Mouse (Mus musculus): ENCODE measurements around the gene Ltb. TPM values are rescaled to one million over a fixed set of nuclear protein-coding genes. Genes with fewer than 3 reads are reported as not detected.

Gene Ltb
- polyA plus RNA-seq, 1 experiment from 2014 or later: not detected

DNA sequence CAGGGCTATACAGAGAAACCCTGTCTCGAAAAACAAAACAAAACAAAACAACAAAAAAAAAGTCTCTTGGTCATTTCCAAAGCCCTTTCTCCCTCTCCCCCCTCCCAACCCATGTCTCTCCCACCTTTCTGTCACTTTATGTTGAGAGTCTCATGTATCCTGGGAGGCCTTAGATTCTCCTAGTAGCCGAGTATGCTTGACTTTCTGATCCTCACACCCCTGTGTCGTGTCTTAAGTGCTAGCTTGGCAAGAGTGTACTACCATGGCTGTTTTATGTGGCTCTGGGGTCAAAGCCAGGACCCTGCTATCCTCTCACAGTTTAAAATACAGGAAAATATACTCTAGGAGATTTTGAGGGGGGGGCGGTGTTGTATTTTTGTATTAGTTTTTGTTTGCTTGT, 6.9 kb upstream of the Ltb start:
- no peak overlapping the region for H3K4me3 ChIP-seq
- 78% methylated on average over 4 of the region's 4 CpGs for WGBS
- H3K9ac ChIP-seq: no peak overlapping the region
- H3K27me3 ChIP-seq: no peaks in the 10 kb centered on the region
- no peak for ATAC-seq
- no peak overlapping the region for H3K4me2 ChIP-seq
- H3K9me3 ChIP-seq (replicated peaks): no peaks in the 10 kb centered on the region
- H3K36me3 ChIP-seq (ENCODE audit: poor library complexity, severe bottlenecking): no peaks in the 10 kb centered on the region
- H3K27ac ChIP-seq: no peak overlapping the region
- peaks cover 11% of the 10 kb centered on the region for H3K4me1 ChIP-seq

DNA sequence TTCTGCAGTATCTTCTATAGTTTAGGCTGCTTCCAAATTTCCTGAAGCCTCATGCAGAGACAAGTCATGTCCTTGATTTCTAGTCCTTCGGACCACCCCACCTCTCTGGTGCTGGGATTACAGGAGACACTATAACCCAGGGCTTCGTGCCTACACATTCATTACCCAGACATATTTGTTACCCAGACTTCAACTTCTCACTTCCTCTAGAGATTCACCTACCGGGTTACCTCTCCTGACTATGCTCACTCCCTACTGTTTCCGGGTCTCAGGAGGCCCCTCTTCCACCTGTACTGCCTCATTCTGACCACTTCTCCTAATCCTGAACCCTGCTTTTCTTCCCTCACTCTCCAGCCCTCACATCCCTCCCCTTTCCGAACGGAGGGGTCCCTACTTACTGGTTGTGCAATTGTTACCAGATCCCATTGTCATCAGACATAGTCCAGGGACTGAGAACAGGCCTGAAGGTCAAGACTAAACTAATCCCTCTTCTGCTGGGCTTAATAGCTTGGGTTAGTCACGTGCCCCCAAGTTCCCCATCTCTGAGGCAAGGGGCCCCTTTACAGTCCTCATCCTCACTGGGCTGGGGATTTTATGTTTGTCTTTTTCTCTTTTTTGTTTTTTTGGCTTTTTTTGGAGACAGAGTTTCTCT, 6.2 kb upstream of the Ltb start, which contains the start of gene Lst1:
TSS of gene Lst1 (minus strand) at position 481 of the 652 bp plus-strand sequence.
- 65% methylated on average over 7 of the region's 7 CpGs for WGBS
- no peak within 1 kb of the TSS for H3K27ac ChIP-seq

DNA sequence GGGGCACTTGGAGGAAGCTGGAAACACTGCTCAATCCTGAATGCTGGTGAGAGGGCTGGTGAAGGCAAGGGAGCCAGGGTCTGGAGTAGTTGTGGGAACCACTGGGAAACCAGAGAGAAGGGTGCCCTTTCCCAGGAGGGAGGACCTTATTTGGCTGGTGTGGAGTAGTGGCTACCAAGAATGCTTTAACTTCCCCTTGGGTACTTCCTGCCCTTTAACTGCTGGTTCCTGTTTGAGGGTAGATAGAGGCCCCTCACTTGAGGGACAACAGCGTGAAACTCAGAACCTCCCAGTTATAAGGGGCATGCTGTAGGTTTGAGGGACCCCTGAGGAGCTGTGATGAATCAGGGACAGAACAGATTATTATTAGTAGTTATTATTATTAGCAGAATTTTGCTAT, 5.1 kb upstream of the Ltb start:
- H3K36me3 ChIP-seq (ENCODE audit: poor library complexity, severe bottlenecking): no peaks in the 10 kb centered on the region

More for the DNA sequence above, 6.2 kb upstream of the Ltb start, which contains the start of gene Lst1:
- Histone ChIP-seq H3K4me3 (no peak within 1 kb of the TSS), H3K4me2 (no peak within 1 kb of the TSS), H3K27me3 (no peaks in the 10 kb centered on the region), H3K9ac (no peak within 1 kb of the TSS), H3K4me1 (peaks cover 11% of the 10 kb centered on the region), H3K9me3 (replicated peaks) (no peaks in the 10 kb centered on the region), H3K36me3 (ENCODE audit: poor library complexity, severe bottlenecking) (no peaks in the 10 kb centered on the region)
- ATAC-seq: no peak

DNA sequence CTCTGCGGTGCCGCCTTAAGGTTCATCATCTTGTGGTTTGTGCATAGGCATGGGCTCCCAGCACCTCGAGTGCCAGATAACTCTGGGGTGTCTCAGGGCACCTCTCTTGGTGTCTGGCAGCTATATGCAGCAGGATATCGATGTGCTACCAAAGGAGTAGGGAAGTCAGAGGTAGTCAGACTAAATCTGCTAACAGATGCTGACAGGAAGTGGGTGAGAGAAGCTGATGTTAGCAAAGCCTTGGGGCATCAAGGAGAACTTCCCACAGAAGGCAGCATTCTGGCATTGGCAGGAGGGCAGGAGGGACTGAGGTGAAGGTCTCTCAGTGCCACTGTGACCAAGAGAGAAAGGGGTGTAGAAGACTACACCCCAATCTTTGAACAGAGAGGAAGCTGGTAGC, 4.1 kb upstream of the Ltb start:
- Histone ChIP-seq H3K36me3 (ENCODE audit: poor library complexity, severe bottlenecking) (no peaks in the 10 kb centered on the region), H3K27ac (no peak overlapping the region), H3K9ac (no peak overlapping the region), H3K4me1 (peaks cover 11% of the 10 kb centered on the region), H3K27me3 (peaks cover 17% of the 10 kb centered on the region), H3K4me2 (no peak overlapping the region), H3K9me3 (replicated peaks) (no peaks in the 10 kb centered on the region), H3K4me3 (no peak overlapping the region)
- ATAC-seq: no peak
- WGBS: 81% methylated on average over 4 of the region's 4 CpGs

More for the DNA sequence above, 5.1 kb upstream of the Ltb start:
- Histone ChIP-seq H3K4me2 (no peak overlapping the region), H3K4me1 (peaks cover 11% of the 10 kb centered on the region), H3K4me3 (no peak overlapping the region), H3K27me3 (peaks cover 8% of the 10 kb centered on the region), H3K9me3 (replicated peaks) (no peaks in the 10 kb centered on the region), H3K27ac (peak overlapping the region; percentile 6; the same call in 1 of the 2 replicates), H3K9ac (no peak overlapping the region)
- ATAC-seq: no peak
- 76% methylated on average over 1 of the region's 1 CpGs for WGBS

DNA sequence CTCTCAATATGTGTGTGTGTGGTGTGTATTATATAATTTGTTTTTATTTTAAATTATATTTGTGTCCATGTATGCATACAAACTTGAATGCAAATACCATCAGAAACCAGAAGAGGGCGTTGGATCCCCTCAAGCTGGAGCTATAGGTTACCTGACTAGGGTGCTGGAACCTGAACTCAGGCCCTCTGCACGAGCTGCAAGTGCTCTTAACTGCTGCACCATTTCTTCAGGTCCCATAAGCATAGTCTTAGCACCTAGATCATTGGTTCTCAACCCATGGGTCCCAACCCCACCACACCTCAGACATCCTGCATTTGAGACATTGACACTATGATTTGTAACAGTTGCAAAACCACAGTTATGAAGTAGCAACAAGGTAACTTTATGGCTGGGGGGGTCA, 2.5 kb upstream of the Ltb start:
- Histone ChIP-seq H3K9ac (no peak overlapping the region), H3K27ac (no peak overlapping the region), H3K36me3 (ENCODE audit: poor library complexity, severe bottlenecking) (no peaks in the 10 kb centered on the region), H3K9me3 (replicated peaks) (no peaks in the 10 kb centered on the region), H3K27me3 (peaks cover 32% of the 10 kb centered on the region), H3K4me2 (no peak overlapping the region), H3K4me3 (no peak overlapping the region), H3K4me1 (peaks cover 10% of the 10 kb centered on the region)
- WGBS: 63% methylated on average over 2 of the region's 2 CpGs
- ATAC-seq: no peak

DNA sequence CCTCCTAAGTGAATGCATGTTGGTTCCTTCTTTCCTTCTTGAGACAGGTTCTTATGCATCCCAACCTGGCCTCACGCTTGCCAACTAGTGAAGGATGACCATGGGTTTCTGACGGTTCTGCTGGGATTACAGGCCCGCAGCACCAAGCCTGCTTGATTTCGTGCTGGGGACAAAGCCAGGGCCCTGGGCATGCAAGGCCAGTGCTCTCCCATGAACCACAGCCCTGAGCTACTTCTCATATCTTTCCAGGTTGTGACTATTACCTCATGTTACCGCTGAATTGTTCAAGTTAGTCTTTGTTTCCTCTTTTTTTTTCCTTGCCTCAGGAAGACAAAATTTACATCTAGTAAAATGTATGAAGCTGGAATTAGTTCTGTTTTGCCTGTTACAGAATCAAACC, 1.3 kb upstream of the Ltb start:
- H3K9me3 ChIP-seq (replicated peaks): no peaks in the 10 kb centered on the region
- H3K36me3 ChIP-seq (ENCODE audit: poor library complexity, severe bottlenecking): no peaks in the 10 kb centered on the region
- no peak overlapping the region for H3K27ac ChIP-seq
- H3K27me3 ChIP-seq: peaks cover 40% of the 10 kb centered on the region
- WGBS: 82% methylated on average over 5 of the region's 5 CpGs
- H3K4me2 ChIP-seq: no peak overlapping the region
- ATAC-seq: no peak
- H3K9ac ChIP-seq: no peak overlapping the region
- H3K4me3 ChIP-seq: no peak overlapping the region
- peaks cover 10% of the 10 kb centered on the region for H3K4me1 ChIP-seq

DNA sequence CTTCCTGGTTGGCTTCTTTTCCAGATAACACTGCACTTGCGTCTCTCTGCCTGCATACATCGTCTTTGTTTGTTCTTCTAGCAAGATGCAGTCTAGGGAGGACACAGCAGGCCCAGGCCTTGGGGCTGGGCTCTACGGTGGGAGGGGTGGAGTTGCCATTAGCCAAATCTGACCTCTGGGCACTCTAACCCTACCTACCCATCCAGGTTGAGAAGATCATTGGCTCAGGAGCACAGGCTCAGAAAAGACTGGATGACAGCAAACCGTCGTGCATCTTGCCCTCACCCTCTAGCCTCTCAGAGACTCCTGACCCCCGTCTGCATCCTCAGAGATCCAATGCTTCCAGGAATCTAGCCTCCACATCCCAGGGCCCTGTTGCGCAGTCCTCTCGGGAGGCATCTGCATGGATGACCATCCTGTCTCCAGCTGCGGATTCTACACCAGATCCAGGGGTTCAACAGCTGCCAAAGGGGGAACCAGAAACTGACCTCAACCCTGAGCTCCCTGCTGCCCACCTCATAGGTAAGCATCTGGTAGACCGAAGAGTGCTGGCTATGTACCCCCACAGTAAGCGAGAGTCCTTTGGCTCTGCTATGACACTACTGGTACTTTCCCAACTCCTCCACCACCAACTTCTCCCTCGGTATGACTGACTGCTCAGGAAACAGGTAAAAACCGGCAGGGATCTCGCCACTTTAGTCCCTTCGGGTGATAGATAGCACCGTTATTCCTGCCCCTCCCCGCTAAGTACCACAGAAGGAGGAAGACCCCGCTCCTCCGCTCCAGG, 798 bp downstream of the Ltb start:
- Histone ChIP-seq H3K9me3 (replicated peaks) (no peaks in the 10 kb centered on the region), H3K27ac (no peak overlapping the region), H3K27me3 (peaks cover 53% of the 10 kb centered on the region), H3K36me3 (ENCODE audit: poor library complexity, severe bottlenecking) (no peaks in the 10 kb centered on the region), H3K4me3 (peak overlapping the region; percentile 41), H3K9ac (peak overlapping the region; percentile 58), H3K4me1 (peaks cover 10% of the 10 kb centered on the region), H3K4me2 (peak overlapping the region; percentile 71)
- WGBS: 47% methylated on average over 19 of the region's 19 CpGs
- ATAC-seq: peak; percentile 6; the same call in 1 of the 2 replicates

DNA sequence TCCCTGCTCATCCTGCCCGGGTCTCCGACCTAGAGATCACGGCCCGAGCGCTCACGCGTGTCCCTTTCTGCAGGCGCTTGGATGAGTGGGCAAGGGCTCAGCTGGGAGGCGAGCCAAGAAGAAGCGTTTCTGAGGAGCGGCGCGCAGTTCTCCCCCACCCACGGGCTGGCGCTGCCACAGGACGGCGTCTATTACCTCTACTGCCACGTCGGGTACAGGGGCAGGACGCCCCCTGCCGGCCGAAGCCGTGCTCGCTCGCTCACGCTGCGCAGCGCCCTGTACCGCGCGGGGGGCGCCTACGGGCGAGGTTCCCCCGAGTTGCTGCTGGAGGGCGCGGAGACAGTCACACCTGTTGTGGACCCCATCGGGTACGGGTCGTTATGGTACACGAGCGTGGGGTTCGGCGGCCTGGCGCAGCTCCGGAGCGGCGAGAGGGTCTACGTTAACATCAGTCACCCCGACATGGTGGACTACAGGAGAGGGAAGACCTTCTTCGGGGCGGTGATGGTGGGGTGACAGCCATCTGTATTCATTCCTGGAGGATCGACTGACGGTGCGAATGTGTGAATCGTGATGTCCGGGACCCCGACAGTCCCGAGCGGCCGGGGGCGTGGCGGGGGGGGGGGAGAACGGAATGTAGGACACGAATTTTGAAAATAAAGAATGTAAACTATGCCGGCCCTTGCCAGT, 1.5 kb downstream of the Ltb start:
- Histone ChIP-seq H3K4me1 (peaks cover 10% of the 10 kb centered on the region), H3K4me2 (peak overlapping the region; percentile 71), H3K27me3 (peaks cover 60% of the 10 kb centered on the region), H3K9me3 (replicated peaks) (no peaks in the 10 kb centered on the region), H3K27ac (no peak overlapping the region), H3K9ac (peak overlapping the region; percentile 58), H3K36me3 (ENCODE audit: poor library complexity, severe bottlenecking) (no peaks in the 10 kb centered on the region), H3K4me3 (peak overlapping the region; percentile 41)
- 1% methylated on average over 66 of the region's 66 CpGs for WGBS
- ATAC-seq: peak; percentile 85

DNA sequence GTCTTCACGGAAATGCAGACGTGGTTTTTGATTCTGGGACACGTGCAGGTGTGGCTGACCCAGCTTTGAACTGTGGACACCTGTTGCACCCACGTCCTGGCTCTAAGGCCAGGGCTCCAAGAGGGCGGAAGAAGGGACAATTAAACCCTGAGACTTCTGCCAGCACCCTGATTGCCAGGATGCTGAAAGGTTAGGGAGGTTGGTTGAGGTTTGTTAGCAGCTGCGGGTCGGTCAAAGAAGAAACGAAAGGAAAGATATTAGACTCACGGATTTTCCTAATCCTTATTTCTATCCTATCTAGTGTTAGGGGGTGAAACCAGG, 2.0 kb downstream of the Ltb start:
- 32% methylated on average over 9 of the region's 9 CpGs for WGBS
- no peak for ATAC-seq
- Histone ChIP-seq H3K36me3 (ENCODE audit: poor library complexity, severe bottlenecking) (no peaks in the 10 kb centered on the region), H3K27ac (no peak overlapping the region), H3K4me3 (peak overlapping the region; percentile 41), H3K4me2 (peak overlapping the region; percentile 71), H3K9me3 (replicated peaks) (no peaks in the 10 kb centered on the region), H3K4me1 (peaks cover 10% of the 10 kb centered on the region), H3K9ac (peak overlapping the region; percentile 58; the same call in 1 of the 2 replicates), H3K27me3 (peaks cover 62% of the 10 kb centered on the region)

DNA sequence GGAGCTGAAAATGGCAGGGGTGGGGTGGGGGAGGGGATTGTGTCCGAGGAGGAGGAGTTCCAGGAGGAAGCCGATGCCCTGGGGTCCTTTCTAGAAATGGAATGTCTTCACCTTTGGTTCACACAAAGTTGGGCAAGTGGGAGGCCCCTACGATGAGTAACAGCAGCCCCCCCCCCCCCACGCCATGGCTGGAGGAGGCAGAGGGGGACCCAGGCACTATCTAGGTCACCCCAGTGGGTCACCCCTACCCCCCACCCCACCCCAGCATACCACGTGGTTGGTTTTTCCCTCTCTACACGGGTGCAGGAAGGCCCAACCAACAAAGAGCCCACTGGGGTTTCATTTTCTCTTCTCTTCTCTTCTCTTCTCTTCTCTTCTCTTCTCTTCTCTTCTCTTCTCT, 2.9 kb downstream of the Ltb start:
- H3K4me3 ChIP-seq: no peak overlapping the region
- no peak overlapping the region for H3K9ac ChIP-seq
- H3K9me3 ChIP-seq (replicated peaks): no peaks in the 10 kb centered on the region
- H3K4me2 ChIP-seq: no peak overlapping the region
- ATAC-seq: no peak
- no peak overlapping the region for H3K27ac ChIP-seq
- no peaks in the 10 kb centered on the region for H3K36me3 ChIP-seq (ENCODE audit: poor library complexity, severe bottlenecking)
- WGBS: 43% methylated on average over 6 of the region's 6 CpGs
- peaks cover 70% of the 10 kb centered on the region for H3K27me3 ChIP-seq
- H3K4me1 ChIP-seq: peaks cover 10% of the 10 kb centered on the region

DNA sequence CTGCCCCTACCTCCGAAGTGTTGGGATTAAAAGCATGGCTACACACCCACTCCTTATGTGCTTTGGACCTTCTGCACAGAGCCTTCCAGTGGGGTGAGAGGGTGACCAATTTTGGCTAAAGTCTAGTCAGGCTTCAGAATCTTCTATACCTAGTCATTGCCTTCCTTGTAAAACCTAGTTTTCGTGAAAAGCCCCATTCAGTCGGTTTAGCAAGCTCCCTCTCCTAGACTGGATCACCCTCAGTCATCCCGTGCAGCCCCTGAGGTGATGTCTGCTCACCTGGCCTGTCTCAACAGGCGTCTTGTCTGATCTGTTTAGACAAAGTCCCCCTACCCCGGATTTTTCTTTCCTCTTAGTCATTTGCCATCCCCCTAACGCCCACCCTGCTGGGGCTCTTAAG, 3.8 kb downstream of the Ltb start:
- ATAC-seq: no peak
- no peaks in the 10 kb centered on the region for H3K36me3 ChIP-seq (ENCODE audit: poor library complexity, severe bottlenecking)
- H3K9ac ChIP-seq: no peak overlapping the region
- H3K9me3 ChIP-seq (replicated peaks): no peaks in the 10 kb centered on the region
- H3K4me3 ChIP-seq: no peak overlapping the region
- no peak overlapping the region for H3K27ac ChIP-seq
- no peak overlapping the region for H3K4me2 ChIP-seq
- peaks cover 72% of the 10 kb centered on the region for H3K27me3 ChIP-seq
- 66% methylated on average over 7 of the region's 7 CpGs for WGBS
- H3K4me1 ChIP-seq: peaks cover 10% of the 10 kb centered on the region

DNA sequence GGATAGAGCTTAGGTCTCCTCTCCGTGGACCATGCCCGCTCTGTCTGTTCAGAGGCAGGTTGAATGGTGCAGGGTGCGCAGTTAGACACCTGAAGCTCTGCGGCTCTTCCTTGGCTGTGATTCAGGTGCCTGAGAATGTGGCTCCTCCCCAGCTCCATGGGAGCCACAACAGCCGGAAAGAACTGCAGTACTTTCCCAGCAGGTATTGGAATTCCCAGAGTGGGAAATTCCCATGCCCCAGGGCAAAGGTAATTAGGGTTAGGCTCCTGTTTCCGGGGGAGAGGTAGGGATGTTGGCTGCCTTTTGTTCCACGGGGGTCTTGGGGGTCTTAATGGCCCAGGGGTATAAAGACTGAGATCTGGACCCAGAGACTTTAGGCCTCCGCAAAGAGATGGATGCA, 4.7 kb downstream of the Ltb start:
- ATAC-seq: no peak
- H3K27me3 ChIP-seq: peaks cover 76% of the 10 kb centered on the region
- WGBS: 23% methylated on average over 8 of the region's 8 CpGs
- no peak overlapping the region for H3K9ac ChIP-seq
- H3K36me3 ChIP-seq (ENCODE audit: poor library complexity, severe bottlenecking): no peaks in the 10 kb centered on the region
- H3K27ac ChIP-seq: no peak overlapping the region
- no peak overlapping the region for H3K4me2 ChIP-seq
- no peak overlapping the region for H3K4me3 ChIP-seq
- H3K4me1 ChIP-seq: peaks cover 10% of the 10 kb centered on the region
- H3K9me3 ChIP-seq (replicated peaks): no peaks in the 10 kb centered on the region
